Mouse (Mus musculus) lung, postnatal 0 days (tissue): ENCODE measurements around the gene Znrf2.

Experiments used
- CTCF ChIP-seq: IDR thresholded peaks from 2 replicates; pipeline ENCODE4 v1.5.1; 2016; ENCODE audit warnings: antibody characterized with exemption, mild to moderate bottlenecking
- EP300 ChIP-seq: IDR thresholded peaks from 2 replicates; pipeline ENCODE4 v1.6.1; 2016; ENCODE audit warnings: antibody characterized with exemption, mild to moderate bottlenecking, control low read depth

GRCm38 (mm10) chr6:54841399-54841798 lies 24.7 kb downstream of the Znrf2 start:
- TF ChIP-seq EP300 (no peak), CTCF (no peak)
